Mouse (Mus musculus) lung, adult 2 months (tissue): ENCODE measurements around the gene S100a4.

Experiments
- CTCF ChIP-seq: fragments of 200-500 bp; IDR thresholded peaks from 2 replicates; pipeline ENCODE4 v1.5.1; 2011; ENCODE audit warnings: mild to moderate bottlenecking, low read length, control low read depth; ENCODE audit not compliant: insufficient read depth
- POLR2A ChIP-seq: fragments of 200-500 bp; IDR thresholded peaks from 2 replicates; pipeline ENCODE4 v1.6.1; 2011; ENCODE audit warnings: low read depth, mild to moderate bottlenecking, control low read depth, low read length, borderline replicate concordance; ENCODE audit errors: extremely low read depth

GRCm38 (mm10) chr3:90576351-90577001 is 27.1 kb upstream of the S100a4 start:
- no peak for TF ChIP-seq POLR2A
- TF ChIP-seq CTCF, result no peak
